Mouse (Mus musculus): ENCODE data around the gene Stfa3.

GRCm38 (mm10) chr16:36460426-36460825, 5.2 kb upstream of the Stfa3 start:
- TF ChIP-seq POLR2A (IDR thresholded peaks at IDR 0.05; ENCODE audit: low read depth, low read length) = no peak
- no peak for TF ChIP-seq CTCF (IDR thresholded peaks at IDR 0.05; ENCODE audit: borderline replicate concordance, insufficient read depth, low read length)

All from embryonic fibroblast, embryonic 13.5 days (primary cell).